Mouse (Mus musculus) ES-E14 (cell line): ENCODE measurements at regions not wholly inside any gene's neighbourhood (a gene's known extent, or its start where the extent isn't known, plus 50 kb on each side); places are given as distances from the start of the nearest gene placed in this dataset.

ENCODE experiments used
- CHD2 ChIP-seq: IDR thresholded peaks from 2 replicates; pipeline ENCODE4 v1.6.1; 2014; ENCODE audit warnings: mild to moderate bottlenecking, low read depth, low read length, inconsistent platforms
- HCFC1 ChIP-seq: IDR thresholded peaks from 2 replicates; pipeline ENCODE4 v1.6.1; 2012; ENCODE audit warnings: low read length, inconsistent platforms, borderline replicate concordance; ENCODE audit not compliant: insufficient read depth
- MAFK ChIP-seq: IDR thresholded peaks from 2 replicates; pipeline ENCODE4 v1.6.1; 2014; ENCODE audit warnings: mild to moderate bottlenecking, low read depth, low read length, inconsistent platforms; ENCODE audit not compliant: insufficient read depth
- ZC3H11A ChIP-seq: IDR thresholded peaks from 2 replicates; pipeline ENCODE4 v1.6.1; 2012; ENCODE audit warnings: low read depth, mild to moderate bottlenecking, inconsistent platforms, low read length, borderline replicate concordance

GRCm38 (mm10) chr11:110889354-110890151 lies 78.3 kb upstream of the Kcnj16 start:
- no peak for TF ChIP-seq MAFK
- no peak for TF ChIP-seq HCFC1
- TF ChIP-seq ZC3H11A, result no peak
- no peak for TF ChIP-seq CHD2
